Mouse (Mus musculus) intestine, postnatal 0 days (tissue): ENCODE data around the gene Slc30a4. TPM values are rescaled to one million over a fixed set of nuclear protein-coding genes. Genes with fewer than 3 reads are reported as not detected.

Experiments used
- ATAC-seq: fragments of 200-750 bp; cut with Nextera tagmentation; 2 replicates; pipeline ENCODE4 v1.8.0; 2017; ENCODE audit warnings: mild to moderate bottlenecking, moderate TSS enrichment, moderate library complexity
- H3K27ac ChIP-seq: fragments of 300-500 bp; sonication (generic); 2 replicates; pipeline ENCODE4 v1.5.1; 2014; ENCODE audit warnings: mild to moderate bottlenecking, low read depth, low read length, moderate library complexity
- H3K27me3 ChIP-seq: fragments of 300-500 bp; sonication (generic); replicated peaks from 2 replicates; pipeline ENCODE4 v1.6.1; 2014; ENCODE audit warnings: low read length, mixed read lengths; ENCODE audit not compliant: control insufficient read depth, insufficient read depth
- H3K36me3 ChIP-seq: fragments of 300-500 bp; sonication (generic); 2 replicates; pipeline ENCODE4 v1.6.1; 2014; ENCODE audit warnings: mild to moderate bottlenecking, moderate library complexity; ENCODE audit not compliant: control insufficient read depth, insufficient read depth
- H3K4me1 ChIP-seq: fragments of 300-500 bp; sonication (generic); replicated peaks from 2 replicates; pipeline ENCODE4 v1.6.1; 2014; ENCODE audit warnings: antibody characterized with exemption, low read length, mixed read lengths; ENCODE audit not compliant: control insufficient read depth, insufficient read depth
- H3K4me2 ChIP-seq: fragments of 300-500 bp; sonication (generic); replicated peaks from 2 replicates; pipeline ENCODE4 v1.6.1; 2014; ENCODE audit warnings: low read depth, mild to moderate bottlenecking, moderate library complexity
- H3K4me3 ChIP-seq: fragments of 300-500 bp; sonication (generic); 2 replicates; pipeline ENCODE4 v1.5.1; 2014; ENCODE audit warnings: low read depth, low read length
- H3K9ac ChIP-seq: fragments of 300-500 bp; sonication (generic); 2 replicates; pipeline ENCODE4 v1.6.1; 2014; ENCODE audit warnings: mild to moderate bottlenecking, low read depth, low read length
- H3K9me3 ChIP-seq: fragments of 300-500 bp; sonication (generic); 2 replicates; pipeline ENCODE4 v1.6.1; 2016; ENCODE audit warnings: mixed run types; ENCODE audit not compliant: control insufficient read depth
- CTCF ChIP-seq: sonication (generic); IDR thresholded peaks from 2 replicates; pipeline ENCODE4 v1.5.1; 2016; ENCODE audit warnings: low read depth, mild to moderate bottlenecking, control low read depth, antibody characterized with exemption, moderate library complexity
- WGBS: fragments of 180-500 bp; shearing (Covaris S2); extraction: QIAGEN DNeasy Blood & Tissue Kit; methylation state at CpG from one replicate; pipeline ENCODE4 v1.1.7; 2014; 5-methylcytosine and 5-hydroxymethylcytosine counted together
- microRNA counts: library from miRNA; unstranded; fragments of <30 nt; microRNA quantifications from one replicate; lab custom pipeline; 2016
- microRNA-seq: library from miRNA; unstranded; fragments of <30 nt; microRNA quantifications from one replicate; pipeline ENCODE4, GENCODE M21; 2016
- polyA plus RNA-seq: library from polyadenylated mRNA; unstranded; fragments of >200 nt; fragmentation: Nextera tagmentation; extraction: Ambion mirVana; gene quantifications from 2 replicates; pipeline ENCODE4 v1.2.1, GENCODE M21; 2015

Slc30a4 gene
- polyA plus RNA-seq, 1 experiment from 2014 or later, result 13.4 TPM

- Histone ChIP-seq H3K27ac (no peak within 1 kb of the TSS), H3K36me3 (peaks cover 19% of the 10 kb centered on the region), H3K9ac (peak within 1 kb of the TSS; percentile 42; the same call in 1 of the 2 replicates), H3K27me3 (no peaks in the 10 kb centered on the region), H3K4me3 (peak within 1 kb of the TSS; percentile 43), H3K4me2 (peak within 1 kb of the TSS; percentile 77), H3K9me3 (no peaks in the 10 kb centered on the region), H3K4me1 (no peaks in the 10 kb centered on the region; the same call in 1 of the 2 replicates)
- ATAC-seq, result no peak
- no peak for TF ChIP-seq CTCF
- 60% methylated on average over 3 of the region's 3 CpGs for WGBS
Observed at GRCm38 (mm10) chr2:122636686-122637085, 65.8 kb downstream of the Slc30a4 start, which contains the start of gene AA467197. TSS of gene AA467197 (plus strand) at chr2:122636986.

MicroRNA genes within 50 kb of the gene (microRNA counts, 519-probe panel; counts per million panel counts)
- not detected for microRNA mmu-miR-147 (lab: Ali Mortazavi, UCI)

Small RNA genes within 50 kb of the gene (microRNA-seq; reads per million reads assigned to microRNA genes)
- gene Mir147, result 41.6 reads per million, percentile 37 among the genes with 10 or more reads in this experiment

Other genes starting within 250 kb of the Slc30a4 start
- 0.12 and 0.16 TPM in 2 replicates for gene Gm14085, start 217.7 kb downstream of the Slc30a4 start, polyA plus RNA-seq
- gene Gatm, start 91.4 kb downstream of the Slc30a4 start, polyA plus RNA-seq, result 184 and 255 TPM in 2 replicates
- gene AA467197, start 65.7 kb downstream of the Slc30a4 start, polyA plus RNA-seq, result 31.7 and 38.4 TPM in 2 replicates
- gene Bloc1s6, start 35.8 kb upstream of the Slc30a4 start, polyA plus RNA-seq, result 34.6 and 38.3 TPM in 2 replicates
- gene Sqor, start 62.6 kb upstream of the Slc30a4 start, polyA plus RNA-seq, result 58.3 and 62.2 TPM in 2 replicates